Mouse (Mus musculus) spleen, adult 2 months (tissue): ENCODE measurements at regions not wholly inside any gene's neighbourhood (a gene's known extent, or its start where the extent isn't known, plus 50 kb on each side); places are given as distances from the start of the nearest gene placed in this dataset.

ENCODE experiments used
- DNase-seq, 2 experiments: peaks; one replicate each; pipeline versions ENCODE4 v3.0.0 to v3.0.0-alpha.2; 2012 to 2021; ENCODE audit warnings: low spot score in 2 of 2, low read depth in 1 of 2
- H3K27ac ChIP-seq: fragments of 200-500 bp; 2 replicates; pipeline ENCODE4 v1.5.1; 2012; ENCODE audit warnings: low read length, inconsistent platforms; ENCODE audit not compliant: insufficient read depth
- H3K27me3 ChIP-seq: fragments of 200-500 bp; 2 replicates; pipeline ENCODE4 v1.6.1; 2012; ENCODE audit warnings: mild to moderate bottlenecking, moderate library complexity, low read length, inconsistent platforms; ENCODE audit not compliant: control insufficient read depth, insufficient read depth
- H3K36me3 ChIP-seq: fragments of 200-500 bp; 2 replicates; pipeline ENCODE4 v1.6.1; 2012; ENCODE audit warnings: mild to moderate bottlenecking, low read length, inconsistent platforms; ENCODE audit not compliant: control insufficient read depth, insufficient read depth
- H3K4me1 ChIP-seq: fragments of 200-500 bp; 2 replicates; pipeline ENCODE4 v1.6.1; 2011; ENCODE audit warnings: inconsistent platforms; ENCODE audit not compliant: control insufficient read depth, insufficient read depth, insufficient read length
- H3K4me3 ChIP-seq: fragments of 200-500 bp; 2 replicates; pipeline ENCODE4 v1.5.1; 2011; ENCODE audit warnings: mild to moderate bottlenecking, inconsistent platforms; ENCODE audit not compliant: insufficient read depth, insufficient read length; ENCODE audit errors: extremely low read depth
- CTCF ChIP-seq: fragments of 200-500 bp; IDR thresholded peaks from 2 replicates; pipeline ENCODE4 v1.5.1; 2011; ENCODE audit warnings: mild to moderate bottlenecking, inconsistent platforms; ENCODE audit not compliant: insufficient read depth, insufficient read length, insufficient replicate concordance; ENCODE audit errors: extremely low read depth
- POLR2A ChIP-seq: fragments of 200-500 bp; IDR thresholded peaks from 2 replicates; pipeline ENCODE4 v1.6.1; 2011; ENCODE audit warnings: low read depth, low read length, inconsistent platforms
- WGBS: fragments of 180-500 bp; shearing (Covaris S2); methylation state at CpG from one replicate; pipeline ENCODE4 v1.1.7; 2018; 5-methylcytosine and 5-hydroxymethylcytosine counted together

DNA sequence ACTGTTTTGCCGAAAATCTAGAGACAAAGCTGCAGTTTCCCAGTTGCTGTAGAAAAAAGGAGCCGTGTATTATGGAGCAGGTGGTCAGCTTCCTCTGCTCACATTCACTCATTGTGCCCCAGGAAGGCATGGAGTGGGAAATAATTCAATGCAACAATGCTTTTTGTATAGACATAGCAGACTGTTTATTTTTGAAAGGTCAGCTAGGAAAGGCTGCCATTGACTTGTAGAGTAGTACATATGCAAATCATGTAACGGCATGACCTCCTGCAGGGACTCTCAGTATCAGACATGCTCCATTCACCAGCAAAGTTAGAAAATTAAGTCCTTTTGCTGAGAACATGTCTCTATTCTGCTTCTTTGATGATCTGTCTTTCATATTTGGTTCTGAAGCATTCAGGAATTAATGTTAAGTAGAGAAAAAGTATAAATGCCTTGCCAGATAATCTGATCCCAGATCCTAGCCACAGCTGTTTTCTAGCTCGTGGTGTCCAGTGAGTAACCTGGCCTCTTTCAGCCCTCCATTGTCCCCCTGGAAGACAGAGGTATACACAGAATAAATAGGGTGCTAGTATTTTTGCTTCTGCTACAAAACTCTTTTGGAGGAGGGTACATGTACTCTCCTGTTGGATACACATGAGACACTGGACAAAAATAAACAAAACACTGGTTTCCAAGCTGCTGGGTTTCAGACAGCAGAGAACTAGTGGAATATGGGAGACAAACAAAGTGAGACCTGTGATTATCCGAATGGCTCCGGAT, 389.5 kb upstream of the Pik3r1 start:
- TF ChIP-seq POLR2A (no peak), CTCF (no peak)
- WGBS = 87% methylated on average over 6 of the region's 6 CpGs
- Histone ChIP-seq H3K27me3 (no peaks in the 10 kb centered on the region), H3K36me3 (no peaks in the 10 kb centered on the region), H3K4me3 (no peak overlapping the region), H3K27ac (no peak overlapping the region), H3K4me1 (no peaks in the 10 kb centered on the region; the same call in 1 of the 2 replicates)
- no peak for DNase-seq

DNA sequence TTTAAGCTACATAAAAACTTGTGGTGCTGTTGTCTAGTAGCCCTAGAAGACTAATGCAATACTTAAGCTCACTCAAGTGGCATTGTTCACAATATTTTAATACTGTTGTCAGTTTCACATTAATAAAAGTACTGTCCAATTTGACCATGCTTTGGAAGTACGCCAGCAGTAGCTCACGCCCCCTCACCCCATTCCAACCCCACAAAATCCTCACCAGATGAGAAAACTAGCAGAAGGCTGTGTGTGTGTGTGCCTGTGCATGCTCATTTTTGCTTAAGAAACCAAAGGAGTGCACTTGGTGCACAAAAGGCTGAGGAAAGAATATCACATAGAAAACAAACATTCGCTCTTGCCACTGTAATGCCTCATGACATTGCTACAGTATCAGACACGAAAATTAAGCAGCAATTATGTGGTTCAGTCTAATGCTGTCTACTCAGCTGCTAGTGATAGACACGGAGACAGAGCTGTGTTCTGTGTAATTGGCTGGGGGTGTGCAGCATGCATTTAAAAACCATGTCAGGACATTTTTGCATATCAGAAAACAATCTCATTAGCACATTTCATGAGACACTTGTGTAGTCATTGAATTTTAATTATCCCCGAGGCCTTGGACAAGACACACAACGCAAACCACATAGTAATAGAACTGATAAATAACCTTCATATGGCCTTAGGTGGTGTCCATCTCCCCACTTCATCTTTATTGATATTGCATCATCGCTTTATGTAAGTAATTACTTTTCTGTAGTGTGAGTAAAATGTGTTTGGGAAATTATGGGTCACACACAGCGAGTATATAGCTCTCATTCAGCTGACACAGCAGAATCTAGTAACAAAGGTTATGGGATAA, 405.6 kb upstream of the Pik3r1 start:
- TF ChIP-seq POLR2A (no peak), CTCF (no peak)
- H3K4me1 ChIP-seq = no peaks in the 10 kb centered on the region
- H3K4me3 ChIP-seq = no peak overlapping the region
- H3K27ac ChIP-seq = no peak overlapping the region
- 91% methylated on average over 9 of the region's 9 CpGs for WGBS
- no peaks in the 10 kb centered on the region for H3K27me3 ChIP-seq
- DNase-seq = no peak
- no peaks in the 10 kb centered on the region for H3K36me3 ChIP-seq

DNA sequence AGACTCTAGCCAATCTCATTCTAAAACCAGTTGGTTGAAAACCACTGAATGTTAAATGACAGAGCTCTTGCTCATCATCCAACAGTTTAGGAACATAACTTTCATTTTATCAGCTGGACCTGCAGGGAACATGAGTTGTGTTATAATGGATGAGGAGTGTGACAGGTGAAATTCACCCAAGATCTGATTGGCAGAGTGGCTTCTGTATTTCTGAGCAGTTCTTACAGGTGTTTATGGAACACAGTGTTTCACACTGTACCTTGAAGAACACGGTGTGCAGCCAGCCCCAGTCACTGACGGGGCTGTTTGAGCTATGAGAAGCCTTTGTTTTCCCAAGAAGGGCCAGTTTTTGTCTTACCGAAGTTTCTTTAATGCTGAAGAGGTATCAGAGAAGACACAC, 406.4 kb upstream of the Pik3r1 start:
- no peak for DNase-seq
- H3K27ac ChIP-seq = no peak overlapping the region
- H3K27me3 ChIP-seq = no peaks in the 10 kb centered on the region
- H3K4me1 ChIP-seq = no peaks in the 10 kb centered on the region
- no peak overlapping the region for H3K4me3 ChIP-seq
- TF ChIP-seq POLR2A (no peak), CTCF (no peak)
- WGBS = 84% methylated on average over 3 of the region's 3 CpGs
- no peaks in the 10 kb centered on the region for H3K36me3 ChIP-seq

DNA sequence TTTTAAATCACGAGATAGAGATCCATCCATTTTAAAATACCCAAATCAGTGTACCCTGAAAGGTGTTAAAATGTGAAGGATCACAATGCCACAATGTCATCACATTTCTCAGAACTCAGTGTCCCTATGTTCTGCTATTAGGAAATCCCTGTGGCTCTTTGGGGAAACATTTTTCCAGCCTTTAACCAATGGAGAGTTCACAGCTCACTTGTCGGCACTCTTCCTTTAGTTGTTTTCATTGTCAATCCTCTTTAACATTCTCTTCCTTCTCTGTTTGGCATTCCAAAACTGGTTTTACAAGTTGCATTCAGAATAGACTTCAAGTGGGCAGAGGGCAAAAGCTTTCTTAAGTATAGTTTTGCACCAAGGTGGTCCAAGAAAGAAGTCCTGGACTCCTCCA, 406.9 kb upstream of the Pik3r1 start:
- Histone ChIP-seq H3K27me3 (no peaks in the 10 kb centered on the region), H3K4me3 (no peak overlapping the region), H3K36me3 (no peaks in the 10 kb centered on the region), H3K27ac (no peak overlapping the region), H3K4me1 (no peaks in the 10 kb centered on the region)
- WGBS = 94% methylated on average over 2 of the region's 2 CpGs
- TF ChIP-seq POLR2A (no peak), CTCF (no peak)
- DNase-seq = no peak

DNA sequence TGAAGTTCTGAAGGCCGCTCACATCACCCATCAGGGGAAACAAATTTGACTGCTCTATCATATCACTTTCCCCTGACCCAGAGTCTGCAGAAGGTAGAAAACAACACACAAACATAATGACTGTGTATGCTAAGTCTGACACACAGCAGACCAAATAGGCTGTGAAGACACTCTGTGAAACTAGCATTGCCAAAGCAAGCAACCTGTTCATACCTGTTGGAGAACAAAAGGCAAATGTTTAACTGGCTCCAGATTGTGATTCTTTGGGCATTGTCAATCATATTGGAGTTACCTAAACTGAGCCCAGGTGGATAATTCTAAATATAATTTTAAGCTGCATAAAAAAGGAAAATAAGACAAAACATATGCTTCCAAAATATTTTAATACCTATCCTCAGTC, 407.4 kb upstream of the Pik3r1 start:
- WGBS = 95% methylated on average over 1 of the region's 1 CpGs
- Histone ChIP-seq H3K27me3 (no peaks in the 10 kb centered on the region), H3K4me3 (no peak overlapping the region), H3K27ac (no peak overlapping the region), H3K36me3 (no peaks in the 10 kb centered on the region), H3K4me1 (no peaks in the 10 kb centered on the region)
- TF ChIP-seq POLR2A (no peak), CTCF (no peak)
- no peak for DNase-seq

DNA sequence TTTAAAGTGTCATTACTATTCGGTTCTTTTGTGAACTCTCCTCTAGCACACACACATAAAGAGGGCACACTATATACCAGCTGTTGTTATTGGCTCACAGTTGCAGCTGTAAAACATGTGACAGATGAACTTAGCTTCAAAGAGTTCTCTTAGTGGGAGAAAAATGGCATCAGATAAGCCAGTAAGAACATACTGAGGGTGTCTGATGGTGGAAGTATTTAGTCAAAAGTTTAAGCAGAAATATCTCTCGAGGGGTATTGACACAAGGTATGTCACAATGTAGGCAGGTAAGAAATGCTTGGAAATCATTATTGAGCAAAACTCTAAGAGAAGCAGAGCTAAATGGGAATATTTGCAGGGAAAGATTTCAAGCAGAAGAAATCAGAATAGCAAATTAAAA, 408.4 kb upstream of the Pik3r1 start:
- no peak overlapping the region for H3K4me3 ChIP-seq
- no peak for DNase-seq
- no peak overlapping the region for H3K27ac ChIP-seq
- no peak for TF ChIP-seq CTCF
- no peak for TF ChIP-seq POLR2A
- 80% methylated on average over 2 of the region's 2 CpGs for WGBS
- H3K36me3 ChIP-seq = no peaks in the 10 kb centered on the region
- no peaks in the 10 kb centered on the region for H3K27me3 ChIP-seq
- H3K4me1 ChIP-seq = no peaks in the 10 kb centered on the region

DNA sequence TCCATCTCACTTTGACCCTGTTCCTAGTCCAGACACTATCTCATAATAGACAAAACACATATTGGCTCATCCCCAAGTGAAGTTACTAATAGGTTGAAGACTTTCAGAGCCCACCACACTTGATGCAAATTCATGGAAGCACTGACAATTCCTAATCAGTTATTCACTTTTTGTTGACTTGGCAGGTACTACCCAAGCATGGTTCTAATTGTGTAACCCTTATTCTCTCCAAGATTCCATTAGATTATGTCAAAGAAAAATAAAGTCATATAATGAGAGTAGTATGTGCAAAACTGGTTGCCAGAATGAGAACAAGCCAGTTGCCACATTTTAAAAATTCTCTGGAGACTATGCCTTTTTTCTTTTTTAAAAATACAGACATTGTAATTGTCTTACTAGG, 426.7 kb upstream of the Pik3r1 start:
- H3K4me1 ChIP-seq = no peaks in the 10 kb centered on the region
- no peaks in the 10 kb centered on the region for H3K27me3 ChIP-seq
- H3K4me3 ChIP-seq = no peak overlapping the region
- DNase-seq = no peak
- no peaks in the 10 kb centered on the region for H3K36me3 ChIP-seq
- TF ChIP-seq POLR2A (no peak), CTCF (no peak)
- H3K27ac ChIP-seq = no peak overlapping the region
